Comparison of ENCODE assay signal across 8 mouse cellular contexts in genomic region chr8:89025281-89026138, GRCm38 (mm10). TPM values are rescaled to one million over a fixed set of nuclear protein-coding genes. Genes with fewer than 3 reads are reported as not detected.
DNase-seq lines count a peak whose midpoint lies in the region; ATAC-seq and TF ChIP-seq lines count a peak whose summit lies in the region.

No protein-coding gene starts in this region.

- TF ChIP-seq CTCF in left cerebral cortex, adult 2 months (IDR thresholded peaks at IDR 0.05): no peak; the same call in 1 of the 2 replicates
- no peak for TF ChIP-seq CTCF in gastrocnemius, adult 2 months (IDR thresholded peaks at IDR 0.05)

- DNase-seq in left cerebral cortex, adult 2 months (ENCODE audit: extremely low spot score in 1 of 2, low spot score in 2 of 2): no peak
- DNase-seq in left cerebral cortex, postnatal 36 days (ENCODE audit: low spot score in 2 of 2): no peak
- peak; percentile 62 for DNase-seq in kidney, postnatal 10 days
- no peak for DNase-seq in adrenal gland, adult 8-10 months
- DNase-seq in gastrocnemius, adult 2 months: no peak

- no peak for ATAC-seq in embryonic facial prominence, embryonic 13.5 days (ENCODE audit: insufficient number of reproducible peaks, insufficient read depth, low FRiP score, low TSS enrichment, low read depth)
- ATAC-seq in neural tube, embryonic 13.5 days (ENCODE audit: low read depth): peak; percentile 84
- ATAC-seq in cerebellum, adult (ENCODE audit: insufficient number of reproducible peaks, low FRiP score, low TSS enrichment): no peak

- peak overlapping the region; percentile 65 for H3K9ac ChIP-seq in embryonic facial prominence, embryonic 13.5 days
- H3K9ac ChIP-seq in neural tube, embryonic 13.5 days: peak overlapping the region; percentile 64

- peaks cover 17% of the 10 kb centered on the region for H3K4me1 ChIP-seq in embryonic facial prominence, embryonic 13.5 days
- H3K4me1 ChIP-seq in neural tube, embryonic 13.5 days (replicated peaks): peaks cover 75% of the 10 kb centered on the region

- H3K4me3 ChIP-seq in left cerebral cortex, adult 2 months: 0 out of 2 replicates have a peak overlapping the region, but pooled peaks have one; percentile 22
- peak overlapping the region; percentile 44 for H3K4me3 ChIP-seq in embryonic facial prominence, embryonic 13.5 days
- peak overlapping the region; percentile 34 for H3K4me3 ChIP-seq in neural tube, embryonic 13.5 days
- no peak overlapping the region for H3K4me3 ChIP-seq in gastrocnemius, adult 2 months

- 5% methylated on average over 53 of the region's 55 CpGs for WGBS in embryonic facial prominence, embryonic 13.5 days
- WGBS in neural tube, embryonic 13.5 days: 6% methylated on average over 54 of the region's 55 CpGs

- no peak overlapping the region; the same call in 1 of the 2 replicates for H3K27ac ChIP-seq in left cerebral cortex, adult 2 months
- no peak overlapping the region for H3K27ac ChIP-seq in embryonic facial prominence, embryonic 13.5 days
- peak overlapping the region; percentile 62 for H3K27ac ChIP-seq in neural tube, embryonic 13.5 days (replicated peaks)
- no peak overlapping the region for H3K27ac ChIP-seq in gastrocnemius, adult 2 months

- peaks cover 54% of the 10 kb centered on the region for H3K27me3 ChIP-seq in embryonic facial prominence, embryonic 13.5 days
- peaks cover 14% of the 10 kb centered on the region for H3K27me3 ChIP-seq in neural tube, embryonic 13.5 days

- H3K9me3 ChIP-seq in embryonic facial prominence, embryonic 13.5 days: no peaks in the 10 kb centered on the region
- H3K9me3 ChIP-seq in neural tube, embryonic 13.5 days: no peaks in the 10 kb centered on the region

- H3K4me2 ChIP-seq in embryonic facial prominence, embryonic 13.5 days: peak overlapping the region; percentile 80
- peak overlapping the region; percentile 70 for H3K4me2 ChIP-seq in neural tube, embryonic 13.5 days

- H3K36me3 ChIP-seq in embryonic facial prominence, embryonic 13.5 days: no peaks in the 10 kb centered on the region
- peaks cover 8% of the 10 kb centered on the region; the same call in 1 of the 2 replicates for H3K36me3 ChIP-seq in neural tube, embryonic 13.5 days

- intact Hi-C loops in left cerebral cortex, adult 2 months (cut with DNase I): no loop called here
- intact Hi-C loops in left cerebral cortex, postnatal 36 days (cut with DNase I): no loop called here
- intact Hi-C loops in gastrocnemius, adult 2 months (cut with DNase I): no loop called here

RNA-seq across cellular contexts. Expression of gene Sall1, which starts 18.5 kb away (rescaled TPM):
- 10 to 100 TPM; 11.5 to 11.6 TPM for total RNA-seq in left cerebral cortex, adult 2 months (2021)
- total RNA-seq in left cerebral cortex, postnatal 36 days (2021): 10 to 100 TPM; 12.0 to 14.1 TPM
- 0.84 and 1.1 TPM in 2 replicates for polyA plus RNA-seq in embryonic facial prominence, embryonic 13.5 days (2015; fragmentation: Nextera tagmentation; extraction: Ambion mirVana)
- 17.1 and 17.2 TPM in 2 replicates for polyA plus RNA-seq in neural tube, embryonic 13.5 days (2015; fragmentation: Nextera tagmentation; extraction: Ambion mirVana)
- total RNA-seq in adrenal gland, adult 8-10 months (2022): under 1 TPM in 2 of 4 experiments, not detected in 2; 0.03 to 0.05 TPM
- total RNA-seq in gastrocnemius, adult 2 months (2021): not detected

Comparison
In these comparisons a context has a peak if more than half of its experiments do, and no peak if none do; other contexts are left out.
1. RNA of gene Sall1, which starts 18.5 kb away (total RNA-seq): 12.0 to 14.1 TPM in left cerebral cortex, postnatal 36 days and 11.5 to 11.6 TPM in left cerebral cortex, adult 2 months; 0.03 to 0.05 TPM in adrenal gland, adult 8-10 months and not detected in gastrocnemius, adult 2 months; every median in the first group is over 10 times any median in the second.